Mouse (Mus musculus) kidney, embryonic 15.5 days (tissue): ENCODE data around the gene Chrdl1. TPM values are rescaled to one million over a fixed set of nuclear protein-coding genes. Genes with fewer than 3 reads are reported as not detected.

Experiments used
- ATAC-seq: fragments of 200-750 bp; cut with Nextera tagmentation; replicated peaks from 2 replicates; pipeline ENCODE4 v1.8.0; 2017; ENCODE audit warnings: moderate TSS enrichment; ENCODE audit not compliant: low FRiP score
- H3K27ac ChIP-seq: fragments of 300-500 bp; sonication (generic); 2 replicates; pipeline ENCODE4 v1.5.1; 2015; ENCODE audit warnings: mild to moderate bottlenecking, inconsistent platforms
- H3K27me3 ChIP-seq: fragments of 300-500 bp; sonication (generic); 2 replicates; pipeline ENCODE4 v1.6.1; 2015; ENCODE audit warnings: inconsistent platforms
- H3K36me3 ChIP-seq: fragments of 300-500 bp; sonication (generic); 2 replicates; pipeline ENCODE4 v1.6.1; 2015; ENCODE audit warnings: inconsistent platforms
- H3K4me1 ChIP-seq: fragments of 300-500 bp; sonication (generic); 2 replicates; pipeline ENCODE4 v1.6.1; 2015; ENCODE audit warnings: inconsistent platforms
- H3K4me2 ChIP-seq: fragments of 300-500 bp; sonication (generic); 2 replicates; pipeline ENCODE4 v1.6.1; 2015; ENCODE audit warnings: moderate library complexity, mild to moderate bottlenecking, inconsistent platforms
- H3K4me3 ChIP-seq: fragments of 300-500 bp; sonication (generic); replicated peaks from 2 replicates; pipeline ENCODE4 v1.5.1; 2015; ENCODE audit warnings: mild to moderate bottlenecking, inconsistent platforms
- H3K9ac ChIP-seq: fragments of 300-500 bp; sonication (generic); 2 replicates; pipeline ENCODE4 v1.6.1; 2015; ENCODE audit warnings: mild to moderate bottlenecking, inconsistent platforms
- H3K9me3 ChIP-seq: fragments of 300-500 bp; sonication (generic); replicated peaks from 2 replicates; pipeline ENCODE4 v1.6.1; 2016; ENCODE audit warnings: inconsistent platforms
- WGBS: fragments of 180-500 bp; shearing (Covaris S2); methylation state at CpG from one replicate; pipeline ENCODE4 v1.1.7; 2015; ENCODE audit warnings: mixed read lengths; 5-methylcytosine and 5-hydroxymethylcytosine counted together
- polyA plus RNA-seq: library from polyadenylated mRNA; unstranded; fragments of >200 nt; fragmentation: Nextera tagmentation; extraction: Ambion mirVana; gene quantifications from 2 replicates; pipeline ENCODE4 v1.2.1, GENCODE M21; 2015

Gene Chrdl1
- 2.1 and 3.0 TPM in 2 replicates for polyA plus RNA-seq

GRCm38 (mm10) chrX:143393791-143394369, at the start of gene Chrdl1:
Gene Chrdl1 (minus strand): TSS chrX:143394262.
- H3K4me1 ChIP-seq, result no peaks in the 10 kb centered on the region
- WGBS, result 25% methylated on average over 35 of the region's 37 CpGs
- H3K9me3 ChIP-seq, result no peaks in the 10 kb centered on the region
- no peaks in the 10 kb centered on the region for H3K36me3 ChIP-seq
- H3K9ac ChIP-seq, result peak within 1 kb of the TSS; percentile 21; the same call in 1 of the 2 replicates
- no peak within 1 kb of the TSS for H3K27ac ChIP-seq
- peaks cover 55% of the 10 kb centered on the region for H3K27me3 ChIP-seq
- peak; percentile 92 for ATAC-seq
- peak within 1 kb of the TSS; percentile 64 for H3K4me2 ChIP-seq
- H3K4me3 ChIP-seq, result peak within 1 kb of the TSS; percentile 47

GRCm38 (mm10) chrX:143442638-143443037, 48.6 kb upstream of the Chrdl1 start:
- no peaks in the 10 kb centered on the region for H3K4me1 ChIP-seq

GRCm38 (mm10) chrX:143404601-143405000, 10.5 kb upstream of the Chrdl1 start:
- Histone ChIP-seq H3K9me3 (no peaks in the 10 kb centered on the region), H3K36me3 (no peaks in the 10 kb centered on the region)

More at GRCm38 (mm10) chrX:143442638-143443037, 48.6 kb upstream of the Chrdl1 start:
- no peak overlapping the region for H3K27ac ChIP-seq
- H3K4me3 ChIP-seq, result no peak overlapping the region
- no peak for ATAC-seq
- peaks cover 41% of the 10 kb centered on the region for H3K27me3 ChIP-seq
- no peak overlapping the region for H3K4me2 ChIP-seq
- no peaks in the 10 kb centered on the region for H3K9me3 ChIP-seq
- WGBS, result 34% methylated on average over 4 of the region's 4 CpGs
- no peaks in the 10 kb centered on the region for H3K36me3 ChIP-seq
- no peak overlapping the region for H3K9ac ChIP-seq

GRCm38 (mm10) chrX:143366256-143366959, 27.7 kb downstream of the Chrdl1 start:
- no peak for ATAC-seq
- Histone ChIP-seq H3K36me3 (no peaks in the 10 kb centered on the region), H3K9ac (no peak overlapping the region), H3K27ac (no peak overlapping the region), H3K9me3 (no peaks in the 10 kb centered on the region), H3K4me2 (no peak overlapping the region), H3K4me3 (no peak overlapping the region), H3K27me3 (no peaks in the 10 kb centered on the region), H3K4me1 (no peaks in the 10 kb centered on the region)
- 67% methylated on average over 4 of the region's 4 CpGs for WGBS

More at GRCm38 (mm10) chrX:143404601-143405000, 10.5 kb upstream of the Chrdl1 start:
- H3K4me3 ChIP-seq, result no peak overlapping the region
- no peaks in the 10 kb centered on the region for H3K4me1 ChIP-seq
- no peak overlapping the region for H3K27ac ChIP-seq
- no peak overlapping the region for H3K9ac ChIP-seq
- 54% methylated on average over 2 of the region's 2 CpGs for WGBS
- no peak overlapping the region for H3K4me2 ChIP-seq
- no peak for ATAC-seq
- H3K27me3 ChIP-seq, result peaks cover 34% of the 10 kb centered on the region

- H3K27me3 ChIP-seq, result peaks cover 67% of the 10 kb centered on the region
- no peaks in the 10 kb centered on the region for H3K9me3 ChIP-seq
- no peaks in the 10 kb centered on the region for H3K4me1 ChIP-seq
- H3K4me2 ChIP-seq, result no peak overlapping the region
- H3K4me3 ChIP-seq, result no peak overlapping the region
- no peak overlapping the region for H3K9ac ChIP-seq
- H3K36me3 ChIP-seq, result no peaks in the 10 kb centered on the region
- 53% methylated on average over 5 of the region's 5 CpGs for WGBS
- ATAC-seq, result no peak
- no peak overlapping the region for H3K27ac ChIP-seq
Observed at GRCm38 (mm10) chrX:143347227-143347626, 46.8 kb downstream of the Chrdl1 start.

- no peak for ATAC-seq
- Histone ChIP-seq H3K4me3 (no peak overlapping the region), H3K27me3 (peaks cover 67% of the 10 kb centered on the region), H3K9me3 (no peaks in the 10 kb centered on the region), H3K36me3 (no peaks in the 10 kb centered on the region), H3K9ac (no peak overlapping the region), H3K27ac (no peak overlapping the region), H3K4me1 (no peaks in the 10 kb centered on the region), H3K4me2 (no peak overlapping the region)
- WGBS, result 66% methylated on average over 3 of the region's 3 CpGs
Observed at GRCm38 (mm10) chrX:143346739-143347138, 47.3 kb downstream of the Chrdl1 start.

GRCm38 (mm10) chrX:143344509-143345495, 49.3 kb downstream of the Chrdl1 start:
- no peaks in the 10 kb centered on the region for H3K4me1 ChIP-seq
- H3K9ac ChIP-seq, result no peak overlapping the region
- 55% methylated on average over 5 of the region's 5 CpGs for WGBS
- peaks cover 56% of the 10 kb centered on the region for H3K27me3 ChIP-seq
- no peak overlapping the region for H3K4me3 ChIP-seq
- no peaks in the 10 kb centered on the region for H3K9me3 ChIP-seq
- peak; percentile 96 for ATAC-seq
- 0 out of 2 replicates have a peak overlapping the region, but pooled peaks have one; percentile 6 for H3K27ac ChIP-seq
- H3K4me2 ChIP-seq, result no peak overlapping the region
- no peaks in the 10 kb centered on the region for H3K36me3 ChIP-seq

- no peak for ATAC-seq
- Histone ChIP-seq H3K9ac (no peak overlapping the region), H3K36me3 (no peaks in the 10 kb centered on the region), H3K9me3 (no peaks in the 10 kb centered on the region), H3K4me3 (no peak overlapping the region), H3K4me2 (no peak overlapping the region), H3K27me3 (peaks cover 42% of the 10 kb centered on the region), H3K27ac (no peak overlapping the region), H3K4me1 (no peaks in the 10 kb centered on the region)
- WGBS, result 38% methylated on average over 4 of the region's 4 CpGs
Observed at GRCm38 (mm10) chrX:143338156-143338555, 55.9 kb downstream of the Chrdl1 start.

- H3K9ac ChIP-seq, result no peak overlapping the region
- H3K9me3 ChIP-seq, result no peaks in the 10 kb centered on the region
- H3K27ac ChIP-seq, result no peak overlapping the region
- peaks cover 37% of the 10 kb centered on the region for H3K27me3 ChIP-seq
- H3K4me2 ChIP-seq, result no peak overlapping the region
- no peak for ATAC-seq
- H3K4me1 ChIP-seq, result no peaks in the 10 kb centered on the region
- H3K4me3 ChIP-seq, result no peak overlapping the region
- 69% methylated on average over 3 of the region's 3 CpGs for WGBS
- no peaks in the 10 kb centered on the region for H3K36me3 ChIP-seq
Observed at GRCm38 (mm10) chrX:143337561-143337960, 56.5 kb downstream of the Chrdl1 start.

GRCm38 (mm10) chrX:143336661-143337060, 57.4 kb downstream of the Chrdl1 start:
- no peak overlapping the region for H3K9ac ChIP-seq
- ATAC-seq, result no peak
- peaks cover 41% of the 10 kb centered on the region for H3K27me3 ChIP-seq
- H3K9me3 ChIP-seq, result no peaks in the 10 kb centered on the region
- H3K27ac ChIP-seq, result no peak overlapping the region
- no peaks in the 10 kb centered on the region for H3K4me1 ChIP-seq
- H3K4me3 ChIP-seq, result no peak overlapping the region
- no peak overlapping the region for H3K4me2 ChIP-seq
- WGBS, result 92% methylated on average over 4 of the region's 4 CpGs
- H3K36me3 ChIP-seq, result no peaks in the 10 kb centered on the region

GRCm38 (mm10) chrX:143335846-143336245, 58.2 kb downstream of the Chrdl1 start:
- H3K4me3 ChIP-seq, result no peak overlapping the region
- H3K9me3 ChIP-seq, result no peaks in the 10 kb centered on the region
- 41% methylated on average over 5 of the region's 5 CpGs for WGBS
- H3K27ac ChIP-seq, result no peak overlapping the region
- no peak overlapping the region for H3K4me2 ChIP-seq
- no peak for ATAC-seq
- no peak overlapping the region for H3K9ac ChIP-seq
- H3K4me1 ChIP-seq, result no peaks in the 10 kb centered on the region
- H3K27me3 ChIP-seq, result peaks cover 45% of the 10 kb centered on the region
- H3K36me3 ChIP-seq, result no peaks in the 10 kb centered on the region

- Histone ChIP-seq H3K4me2 (no peak overlapping the region), H3K4me1 (no peaks in the 10 kb centered on the region), H3K4me3 (no peak overlapping the region), H3K27ac (no peak overlapping the region), H3K9me3 (no peaks in the 10 kb centered on the region), H3K36me3 (no peaks in the 10 kb centered on the region), H3K27me3 (peaks cover 16% of the 10 kb centered on the region), H3K9ac (no peak overlapping the region)
- WGBS, result 83% methylated on average over 3 of the region's 3 CpGs
- ATAC-seq, result no peak
Observed at GRCm38 (mm10) chrX:143313166-143313565, 80.9 kb downstream of the Chrdl1 start.
